Mouse (Mus musculus): Measurements from ENCODE around the gene Galnt2.

Galnt2 gene

GRCm38 (mm10) chr8:124270504-124270903 is 39.3 kb downstream of the Galnt2 start:
- DNase-seq (ENCODE audit: extremely low spot score, low read depth, low spot score) = no peak

DNA sequence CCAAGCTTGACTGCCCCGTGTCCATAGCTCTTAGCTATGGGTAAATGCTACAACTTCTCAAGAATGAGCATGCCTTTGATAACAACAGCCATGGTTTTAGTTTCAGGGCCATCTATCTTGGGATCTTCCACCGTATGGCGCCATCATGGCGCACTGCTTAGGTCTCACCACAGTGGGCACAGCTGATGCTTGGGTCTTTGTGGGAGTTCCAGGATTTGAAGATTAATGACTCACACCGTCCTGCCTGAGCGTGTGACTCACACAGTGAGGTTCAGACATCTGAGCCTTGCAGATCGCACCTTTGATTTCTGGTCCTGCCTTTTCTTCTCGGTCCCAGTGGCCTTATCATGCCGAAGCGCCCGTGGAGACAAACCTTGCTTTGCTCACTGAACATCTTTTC is 39.7 kb downstream of the Galnt2 start:
- DNase-seq (ENCODE audit: extremely low spot score, low read depth, low spot score) = no peak

DNA sequence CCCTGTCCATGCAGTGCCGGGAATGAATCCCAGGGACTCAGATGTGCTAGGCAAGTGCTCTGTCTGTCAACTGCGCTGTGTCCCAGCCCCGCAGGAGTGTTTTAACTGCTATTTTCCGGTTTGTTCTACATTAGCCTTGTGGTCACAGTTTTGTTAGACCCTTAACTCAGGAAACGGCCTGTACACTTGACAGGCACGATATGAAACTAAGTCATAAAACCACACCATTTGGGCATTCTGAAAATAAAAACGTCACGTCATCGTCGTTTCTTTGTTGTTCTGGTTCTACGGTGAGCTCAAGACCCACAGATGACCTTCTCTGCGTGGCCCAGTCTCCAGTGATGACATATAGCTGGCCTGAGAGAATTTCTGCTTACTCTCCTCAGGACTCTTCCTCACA is 40.3 kb downstream of the Galnt2 start:
- no peak for DNase-seq (ENCODE audit: extremely low spot score, low read depth, low spot score)

GRCm38 (mm10) chr8:124272792-124273191 is 41.6 kb downstream of the Galnt2 start:
- no peak for DNase-seq (ENCODE audit: extremely low spot score, low read depth, low spot score)

DNA sequence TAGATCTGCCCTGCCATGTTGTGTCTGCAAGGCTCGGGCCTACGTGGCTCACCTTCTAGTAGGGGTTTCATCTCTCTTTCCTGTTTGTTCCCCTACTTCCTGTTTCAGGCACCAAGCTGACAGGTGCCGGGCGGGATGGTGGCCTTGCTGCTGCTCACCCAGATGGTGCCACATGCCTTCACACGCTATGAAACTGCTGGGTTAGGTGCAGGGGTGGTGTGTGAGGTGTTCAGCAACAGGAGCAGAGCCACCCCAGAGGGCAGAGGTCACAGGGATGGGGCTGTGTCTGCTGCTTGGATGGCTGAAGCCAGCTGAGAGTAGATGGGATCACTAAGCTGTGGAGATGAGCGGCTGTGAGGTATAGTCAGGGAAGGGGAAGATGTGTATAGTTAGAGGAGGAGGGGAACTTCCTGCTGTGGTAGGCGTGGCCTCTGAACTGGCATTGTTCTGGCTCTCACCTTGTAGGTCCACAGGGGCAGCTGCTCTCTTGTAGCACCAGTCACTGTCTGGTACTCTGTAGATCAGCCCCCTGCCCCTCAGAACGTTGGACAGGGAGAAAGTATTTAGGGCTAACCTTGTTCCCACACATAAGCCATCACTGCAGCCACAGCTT is 42.5 kb downstream of the Galnt2 start:
- no peak for DNase-seq (ENCODE audit: extremely low spot score, low read depth, low spot score)

DNA sequence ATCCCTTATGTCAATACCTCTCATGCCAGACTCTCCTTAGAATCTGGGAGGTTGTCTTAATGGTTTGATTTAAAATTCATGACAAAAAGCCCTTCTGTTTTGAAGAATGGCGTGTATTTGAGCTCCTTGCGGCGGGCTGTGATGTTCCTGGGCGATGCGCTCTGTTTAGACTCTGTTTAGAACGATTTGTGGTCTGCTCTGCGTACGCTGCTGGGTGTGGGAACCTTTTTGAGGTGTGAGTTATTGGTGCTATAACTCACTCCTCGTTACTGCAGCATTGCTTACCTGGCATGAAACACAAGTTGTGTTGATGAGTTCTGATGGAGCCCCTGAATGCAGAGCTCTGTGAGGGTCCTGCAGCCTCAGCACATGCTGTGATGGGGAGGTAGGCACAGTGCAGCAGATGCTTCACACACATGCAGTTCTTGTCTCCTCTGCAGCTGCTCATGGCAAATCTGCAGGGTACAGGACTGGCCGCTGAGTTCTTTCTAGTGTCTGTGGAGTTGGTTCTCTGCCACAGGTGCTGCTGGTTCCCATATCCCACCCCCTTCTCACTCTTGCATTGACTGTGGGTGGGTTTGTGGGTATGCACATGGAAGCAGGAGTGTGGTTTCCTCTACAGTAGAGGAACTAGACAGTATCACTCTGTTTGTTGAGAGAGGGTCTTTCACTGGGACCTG is 43.4 kb downstream of the Galnt2 start:
- DNase-seq (ENCODE audit: extremely low spot score, low read depth, low spot score) = no peak

DNA sequence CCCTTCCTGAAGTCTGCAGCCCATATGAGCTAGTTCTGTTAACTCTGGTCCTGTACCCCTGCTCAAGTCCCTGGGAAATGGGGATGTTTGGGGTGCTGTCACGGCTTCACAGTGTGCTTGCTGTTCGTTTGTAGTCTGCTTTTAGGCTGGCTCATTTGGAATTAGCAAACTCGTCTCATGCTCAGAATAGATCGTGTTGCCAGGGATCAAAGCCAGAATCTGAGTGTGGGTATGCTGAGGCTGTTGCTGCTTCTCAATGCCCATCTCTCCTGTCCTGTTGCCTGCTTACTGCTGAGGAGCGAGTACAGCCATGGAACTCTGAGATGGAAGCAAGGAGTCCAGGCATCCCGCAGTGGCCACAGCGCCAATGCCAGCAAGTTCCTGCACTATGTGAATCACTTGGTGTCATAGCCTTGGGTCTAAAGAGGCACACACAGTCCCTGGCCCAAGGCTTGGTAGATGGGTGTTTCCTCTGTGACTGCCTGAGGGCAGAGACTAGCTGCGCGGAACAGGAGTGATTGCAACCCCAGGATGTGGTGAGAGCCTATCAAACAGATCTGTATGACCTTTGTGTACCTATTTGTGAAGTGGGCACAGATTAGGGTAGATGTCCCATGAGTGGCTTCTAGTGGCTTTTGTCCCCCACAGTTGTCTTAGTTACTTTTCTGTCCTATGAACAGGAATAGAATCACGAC is 44.3 kb downstream of the Galnt2 start:
- no peak for DNase-seq (ENCODE audit: extremely low spot score, low read depth, low spot score)

DNA sequence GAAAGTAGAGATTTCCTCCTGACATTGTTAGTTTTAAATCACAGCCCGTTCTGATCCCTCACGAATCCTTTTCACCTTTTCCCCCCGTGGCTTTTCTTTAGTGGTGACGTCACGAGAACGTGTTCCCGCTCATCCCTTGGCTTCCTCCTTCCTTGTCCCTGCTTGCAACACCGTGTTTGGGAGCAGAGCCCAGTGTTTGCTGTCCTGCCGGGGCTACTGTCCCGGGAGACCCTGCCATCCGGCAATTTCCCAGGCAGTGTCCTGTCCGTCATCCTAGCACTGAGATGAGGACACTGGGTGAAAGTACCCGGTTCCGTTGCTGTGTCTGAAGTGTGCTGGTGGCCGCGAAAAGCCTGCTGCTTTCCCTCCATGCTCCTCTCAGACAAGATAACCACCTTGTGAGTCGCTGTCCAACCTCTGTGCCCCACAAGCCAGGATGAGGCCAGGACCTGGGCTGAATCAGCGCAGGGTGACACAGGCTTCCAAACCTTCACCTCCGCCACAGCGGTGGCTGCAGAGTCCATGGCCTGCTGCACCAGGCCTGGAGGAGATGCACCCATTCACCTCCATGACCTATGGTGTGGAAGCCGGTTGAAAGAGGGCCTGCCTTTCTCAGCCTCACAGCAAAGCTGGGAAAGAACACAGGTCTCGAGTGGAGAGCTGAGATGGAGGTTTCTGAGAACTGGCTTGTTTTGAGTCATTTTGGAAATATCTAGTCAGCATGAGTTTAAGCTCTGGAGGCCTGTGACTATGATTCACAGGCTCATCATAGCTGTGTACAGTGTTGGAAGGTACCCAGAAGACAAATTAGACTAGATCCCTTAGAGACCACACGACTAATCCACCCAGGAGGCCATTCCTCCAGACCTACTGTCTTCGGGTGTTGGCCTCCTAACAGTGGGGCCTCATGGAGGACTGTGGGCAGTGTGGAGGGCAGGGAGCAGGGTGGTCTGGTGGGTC is 47.0 kb downstream of the Galnt2 start:
- DNase-seq (ENCODE audit: extremely low spot score, low read depth, low spot score) = no peak

DNA sequence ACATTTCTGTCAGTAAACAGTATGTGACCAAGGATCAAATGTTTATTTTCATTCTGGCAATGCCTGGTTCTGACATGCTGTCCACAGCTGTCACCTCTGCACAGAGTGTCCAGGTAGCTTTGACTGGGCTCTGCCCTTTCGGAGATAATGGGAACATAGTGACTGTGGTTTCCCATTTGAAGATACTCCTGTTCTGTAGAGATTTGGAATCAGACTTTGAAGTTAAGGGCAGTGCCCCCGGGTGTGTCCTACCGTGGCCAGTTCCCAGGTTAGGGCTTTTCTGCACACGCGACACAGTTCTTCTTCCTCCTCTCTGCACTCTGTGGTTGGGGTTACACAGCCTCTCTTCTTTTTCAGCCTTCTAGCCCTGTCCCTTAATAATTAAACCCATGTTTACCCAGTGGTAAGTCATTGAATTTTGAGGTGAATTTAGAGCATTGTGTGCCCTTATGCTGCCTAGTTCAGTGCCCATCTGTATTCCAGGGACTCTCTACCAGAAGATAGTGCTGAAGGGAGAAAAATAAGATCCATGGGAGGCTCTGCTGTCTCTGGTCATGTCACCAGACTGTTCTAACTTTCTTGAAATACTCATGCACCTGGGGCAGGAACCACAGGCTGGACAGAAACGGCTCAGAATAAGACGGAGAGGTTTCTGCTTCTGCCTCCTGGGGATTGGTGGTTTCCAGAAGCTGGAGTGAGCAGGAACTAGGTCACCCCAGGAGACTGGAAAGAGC is 47.9 kb downstream of the Galnt2 start:
- no peak for DNase-seq (ENCODE audit: extremely low spot score, low read depth, low spot score)

DNA sequence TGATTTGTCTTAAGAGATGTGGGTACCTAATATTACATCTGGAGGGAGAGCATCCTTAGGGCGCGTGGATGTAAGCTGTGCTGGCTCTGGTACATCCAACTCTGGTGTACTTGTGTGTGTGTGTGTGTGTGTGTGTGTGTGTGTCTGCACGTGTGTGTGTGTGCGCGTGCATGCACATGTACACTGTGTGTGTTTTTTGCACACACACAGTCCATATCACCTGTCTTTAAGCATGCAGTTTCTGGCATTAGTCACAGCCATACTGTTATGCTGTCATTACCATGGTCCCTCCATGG is 48.4 kb downstream of the Galnt2 start:
- no peak for DNase-seq (ENCODE audit: extremely low spot score, low read depth, low spot score)

DNA sequence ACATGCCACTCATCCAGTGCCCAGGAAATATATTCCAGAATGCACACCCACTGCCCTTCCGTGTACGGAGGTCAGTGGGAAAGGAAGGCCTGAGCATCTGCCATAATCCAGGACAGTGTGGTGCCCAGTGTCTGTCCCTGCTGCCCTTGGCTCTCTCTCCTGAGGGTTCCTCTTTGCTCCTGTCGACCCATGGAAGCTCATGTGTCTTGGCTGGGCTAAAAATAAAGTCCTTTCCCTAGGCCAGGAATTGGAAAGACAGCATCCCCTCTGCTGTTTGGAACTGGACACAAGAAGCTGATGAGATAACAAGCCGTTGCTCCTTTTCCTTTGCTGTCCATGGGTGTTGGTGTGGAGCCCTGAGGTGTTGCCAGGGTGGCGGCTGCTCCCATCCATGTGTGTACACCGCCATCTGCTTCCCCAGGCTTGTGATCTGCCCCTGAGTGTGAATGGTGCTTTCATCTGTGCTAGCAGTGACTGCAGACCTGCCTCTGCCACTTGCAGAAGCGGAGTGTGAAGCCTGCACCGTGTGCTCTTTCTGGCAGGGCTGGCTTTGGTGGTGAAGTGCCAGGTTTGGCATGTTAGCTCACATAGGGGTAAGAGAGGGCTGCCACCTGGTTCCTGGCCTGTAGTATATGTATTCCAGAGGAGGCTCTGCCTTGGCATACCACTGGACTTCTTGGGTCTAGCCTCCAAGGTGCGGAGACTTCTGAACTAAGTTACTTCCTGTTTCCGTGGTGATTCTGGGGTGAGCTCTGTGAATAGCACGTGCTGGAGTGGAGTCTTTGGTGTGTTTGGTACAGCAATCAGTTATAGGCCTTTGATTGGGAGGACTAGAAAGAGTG is 50.7 kb downstream of the Galnt2 start:
- DNase-seq (ENCODE audit: extremely low spot score, low read depth, low spot score) = no peak

- no peak for DNase-seq (ENCODE audit: extremely low spot score, low read depth, low spot score)
These were observed 51.9 kb downstream of the Galnt2 start for GRCm38 (mm10) chr8:124282878-124283630.

DNA sequence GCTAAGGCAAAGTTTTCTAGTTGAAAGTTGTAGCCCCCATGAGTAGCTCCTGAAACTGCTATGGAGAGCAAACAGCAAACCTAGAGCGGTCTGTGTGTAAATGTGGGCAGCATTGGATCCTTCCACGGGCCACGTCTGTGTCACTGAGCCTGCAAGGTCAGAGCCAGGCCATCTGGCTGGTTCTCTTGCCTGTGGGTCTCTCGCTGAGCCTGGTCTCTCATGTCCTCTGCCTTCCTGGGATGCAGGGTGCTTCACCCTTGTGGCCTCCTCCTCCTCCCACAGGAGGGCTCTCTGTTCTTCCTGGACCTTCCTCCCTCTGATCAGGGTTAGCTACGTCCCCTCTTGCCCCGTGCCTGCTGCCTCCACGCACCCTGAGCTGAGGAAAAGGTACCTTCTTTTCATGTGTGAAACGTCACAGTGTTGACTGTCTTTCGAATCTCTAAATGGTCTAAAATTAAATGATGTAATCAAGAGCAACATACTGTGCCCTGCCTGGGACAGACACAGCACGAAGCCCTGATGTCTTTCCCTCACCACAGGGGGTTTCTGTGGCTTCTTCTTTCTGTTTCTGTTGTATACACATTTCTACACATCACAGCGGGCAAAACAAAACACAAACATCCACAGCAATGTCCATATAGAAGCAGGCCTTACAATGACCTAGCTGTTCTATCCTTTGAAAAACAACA is 52.6 kb downstream of the Galnt2 start:
- DNase-seq (ENCODE audit: extremely low spot score, low read depth, low spot score) = no peak

DNA sequence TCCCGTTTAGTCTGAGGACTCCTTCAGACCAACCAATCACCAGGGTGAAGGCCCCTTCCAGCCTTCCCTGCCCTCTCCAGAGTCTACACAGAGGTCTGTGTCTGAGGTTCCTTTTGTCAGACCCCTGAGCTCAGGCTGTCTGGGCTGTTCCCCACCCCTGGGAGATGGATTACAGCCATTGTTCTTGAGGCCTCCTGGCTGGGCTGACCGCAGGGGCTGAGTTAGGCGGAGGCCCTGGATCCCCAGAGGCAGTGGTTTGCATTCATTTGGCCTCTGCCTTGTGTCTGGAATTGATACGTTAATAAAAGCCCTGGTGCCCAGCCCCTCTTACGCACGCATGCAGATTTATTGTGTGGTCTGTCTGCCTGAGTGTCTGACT is 53.1 kb downstream of the Galnt2 start:
- DNase-seq (ENCODE audit: extremely low spot score, low read depth, low spot score) = no peak

DNA sequence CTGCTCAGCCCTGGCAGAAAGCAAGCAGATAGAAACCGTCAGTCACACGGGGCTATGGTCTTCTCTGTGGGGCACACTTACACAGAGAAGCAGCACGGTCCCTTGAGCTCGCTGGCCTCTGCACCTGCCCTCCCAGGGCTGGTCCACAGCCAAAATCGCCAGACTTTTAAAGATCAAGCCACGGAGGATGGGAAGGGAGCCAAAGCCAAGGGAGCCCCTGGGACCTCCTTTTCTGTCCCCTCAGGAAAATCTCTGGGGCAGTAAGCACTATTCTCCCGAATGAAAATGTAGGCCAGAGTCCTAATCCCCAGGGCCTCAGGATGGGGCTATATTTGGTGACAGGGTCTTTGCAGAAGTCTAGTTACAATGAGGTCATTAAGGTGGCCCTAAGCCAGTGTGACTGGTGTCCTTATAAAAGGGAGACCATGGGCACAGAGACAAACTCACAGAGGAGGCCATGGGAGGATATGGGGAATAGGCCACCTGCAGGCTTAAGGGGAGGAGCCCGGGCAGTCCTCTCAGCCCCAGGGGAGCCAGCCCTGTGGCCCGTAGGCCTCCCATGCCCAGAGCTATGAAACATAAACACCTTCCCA is 53.9 kb downstream of the Galnt2 start:
- DNase-seq (ENCODE audit: extremely low spot score, low read depth, low spot score) = no peak

DNA sequence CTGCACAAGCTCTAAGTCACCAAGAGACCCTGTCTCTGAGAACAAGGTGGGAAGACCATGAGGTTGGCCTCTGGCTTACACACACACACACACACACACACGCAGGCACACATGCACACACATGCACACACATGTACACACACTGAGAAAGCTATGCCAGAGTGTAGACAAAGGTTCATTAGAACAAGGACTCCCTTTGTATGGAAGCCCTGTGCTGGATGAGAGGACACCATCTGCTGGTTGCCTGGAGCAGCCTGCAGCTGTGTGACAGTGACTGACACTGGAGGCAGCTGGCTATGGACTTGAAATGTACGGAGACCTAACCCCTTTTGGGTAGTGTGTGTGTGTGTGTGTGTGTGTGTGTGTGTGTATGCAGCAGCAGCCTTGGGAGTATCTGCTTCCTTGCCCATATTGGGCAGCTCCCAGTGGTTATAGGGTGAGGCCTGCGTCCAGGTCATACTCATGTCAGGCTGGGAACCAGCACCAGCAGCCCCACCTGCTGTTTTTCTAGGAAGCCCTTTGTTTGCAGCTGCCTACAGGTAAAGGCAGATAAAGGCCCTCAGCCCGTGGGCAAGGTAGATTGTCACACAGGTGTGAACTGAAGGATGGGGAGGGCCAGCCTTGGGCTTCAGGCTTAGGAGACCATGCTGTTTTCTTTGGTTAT is 55.4 kb downstream of the Galnt2 start:
- no peak for DNase-seq (ENCODE audit: extremely low spot score, low read depth, low spot score)

DNA sequence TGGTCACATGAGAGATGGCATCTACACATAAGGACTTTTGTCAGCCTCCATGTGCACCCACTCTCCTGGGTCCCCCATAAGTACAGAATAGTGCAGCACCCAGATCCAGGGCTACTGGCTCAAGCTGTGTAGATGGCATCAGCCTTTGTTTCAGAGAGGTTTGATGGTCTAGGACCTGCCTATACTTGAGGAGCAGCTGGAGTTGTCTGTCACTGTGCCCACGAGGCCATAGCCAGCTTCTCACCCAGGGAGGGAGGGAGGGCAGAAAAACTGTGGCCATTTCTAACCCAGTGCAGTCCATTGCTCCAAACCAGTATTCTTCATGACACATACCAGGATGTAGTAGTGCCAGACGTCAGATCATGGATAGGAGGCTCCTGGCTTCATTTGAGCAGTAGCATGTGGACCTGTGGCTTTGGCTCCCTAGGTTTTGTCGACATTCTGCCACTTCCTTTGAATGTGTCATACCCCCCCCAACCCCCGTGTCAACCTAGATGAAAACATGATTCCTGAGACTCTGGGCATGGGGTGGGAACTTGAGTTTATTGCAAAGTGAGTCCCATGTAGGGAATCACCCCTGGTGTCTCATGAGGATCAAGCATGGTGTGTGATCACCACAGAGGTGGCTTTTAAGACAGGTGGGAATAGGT is 57.1 kb downstream of the Galnt2 start:
- no peak for DNase-seq (ENCODE audit: extremely low spot score, low read depth, low spot score)

All from hindlimb bud, embryonic 11.5 days (tissue).